Mouse (Mus musculus): ENCODE measurements at regions not wholly inside any gene's neighbourhood (a gene's known extent, or its start where the extent isn't known, plus 50 kb on each side); places are given as distances from the start of the nearest gene placed in this dataset.

GRCm38 (mm10) chr1:128508816-128509461 is 83.2 kb downstream of the Cxcr4 start:
- TF ChIP-seq CTCF (conservative IDR thresholded peaks at IDR 0.05; ENCODE audit: low read length) (no peak), POU5F1 (IDR thresholded peaks at IDR 0.05; ENCODE audit: borderline replicate concordance, low read length) (no peak)
